In genomic region chr1:62795307-62796037, GRCm38 (mm10) we compare ENCODE assay signal across 8 mouse cellular contexts.
DNase-seq lines count a peak whose midpoint lies in the region; ATAC-seq and TF ChIP-seq lines count a peak whose summit lies in the region.

No protein-coding gene starts in this region.

- DNase-seq in heart, adult 8-10 months (ENCODE audit: low spot score) = no peak
- peak; percentile 70 to 85 for DNase-seq in adrenal gland, postnatal 36 days
- peak; percentile 45 to 58 for DNase-seq in gastrocnemius, postnatal 4 days (ENCODE audit: low spot score in 2 of 2)
- peak; percentile 74 for DNase-seq in kidney, adult 9 months
- DNase-seq in neural tube, embryonic 11.5 days (ENCODE audit: low spot score) = peak; percentile 70
- peak; percentile 55 for DNase-seq in thymus, adult 2 months

- TF ChIP-seq CTCF in thymus, adult 2 months (IDR thresholded peaks at IDR 0.05; ENCODE audit: borderline replicate concordance, control insufficient read depth, extremely low read depth, insufficient read depth, low read length, poor library complexity) = 0 out of 2 replicates have a peak, but pooled peaks have one; percentile 9

- peak overlapping the region; percentile 57 for H3K4me2 ChIP-seq in heart, embryonic 11.5 days
- peak overlapping the region; percentile 60 for H3K4me2 ChIP-seq in liver, embryonic 16.5 days (ENCODE audit: low read depth, low read length)
- peak overlapping the region; percentile 6 for H3K4me2 ChIP-seq in neural tube, embryonic 11.5 days (ENCODE audit: low read depth)

- peak; percentile 80 for ATAC-seq in heart, embryonic 11.5 days (replicated peaks; ENCODE audit: insufficient number of reproducible peaks, low FRiP score, low TSS enrichment)
- peak; percentile 52; the same call in 1 of the 2 replicates for ATAC-seq in liver, embryonic 16.5 days (ENCODE audit: low read depth)
- ATAC-seq in neural tube, embryonic 11.5 days (ENCODE audit: insufficient read depth, low FRiP score, low TSS enrichment) = peak; percentile 76

- H3K9me3 ChIP-seq in heart, embryonic 11.5 days (replicated peaks; ENCODE audit: control insufficient read depth, low read length) = no peaks in the 10 kb centered on the region
- no peaks in the 10 kb centered on the region for H3K9me3 ChIP-seq in liver, embryonic 16.5 days (replicated peaks; ENCODE audit: control insufficient read depth, low read length)
- no peaks in the 10 kb centered on the region for H3K9me3 ChIP-seq in neural tube, embryonic 11.5 days (ENCODE audit: control insufficient read depth, low read length)

- WGBS in heart, embryonic 11.5 days (ENCODE audit: insufficient replicate concordance) = 21% methylated on average over 28 of the region's 28 CpGs
- WGBS in liver, embryonic 16.5 days (ENCODE audit: insufficient replicate concordance) = 41% methylated on average over 28 of the region's 28 CpGs
- 30% methylated on average over 28 of the region's 28 CpGs for WGBS in neural tube, embryonic 11.5 days
- whole genome bisulfite sequencing in thymus, adult 2 months = 46% methylated on average over 28 of the region's 28 CpGs

- TF ChIP-seq POLR2A in thymus, adult 2 months (IDR thresholded peaks at IDR 0.05; ENCODE audit: control insufficient read depth, extremely low read depth, insufficient read depth, low read length, poor library complexity) = no peak

- H3K4me1 ChIP-seq in heart, embryonic 11.5 days (ENCODE audit: control insufficient read depth, insufficient read depth, low read length) = peaks cover 9% of the 10 kb centered on the region; the same call in 1 of the 2 replicates
- no peaks in the 10 kb centered on the region; the same call in 1 of the 2 replicates for H3K4me1 ChIP-seq in liver, embryonic 16.5 days (ENCODE audit: control insufficient read depth, low read depth, low read length)
- H3K4me1 ChIP-seq in neural tube, embryonic 11.5 days (ENCODE audit: control insufficient read depth, insufficient read depth, low read length) = peaks cover 3% of the 10 kb centered on the region; the same call in 1 of the 2 replicates
- peaks cover 4% of the 10 kb centered on the region; the same call in 1 of the 2 replicates for H3K4me1 ChIP-seq in thymus, adult 2 months (replicated peaks; ENCODE audit: control insufficient read depth, insufficient read depth, low read length)

- peak overlapping the region; percentile 41 for H3K4me3 ChIP-seq in heart, embryonic 11.5 days (ENCODE audit: low read depth, low read length)
- peak overlapping the region; percentile 37 for H3K4me3 ChIP-seq in liver, embryonic 16.5 days (ENCODE audit: low read depth, low read length)
- no peak overlapping the region for H3K4me3 ChIP-seq in neural tube, embryonic 11.5 days (ENCODE audit: low read depth, low read length)
- peak overlapping the region; percentile 43 for H3K4me3 ChIP-seq in thymus, adult 2 months (ENCODE audit: control insufficient read depth, insufficient read depth, low read length)

- peak overlapping the region; percentile 70 for H3K9ac ChIP-seq in heart, embryonic 11.5 days (ENCODE audit: low read depth, low read length)
- no peak overlapping the region; the same call in 1 of the 2 replicates for H3K9ac ChIP-seq in liver, embryonic 16.5 days (ENCODE audit: low read depth, low read length)
- no peak overlapping the region for H3K9ac ChIP-seq in neural tube, embryonic 11.5 days (ENCODE audit: low read length)

- no peaks in the 10 kb centered on the region for H3K27me3 ChIP-seq in heart, embryonic 11.5 days (ENCODE audit: control insufficient read depth, insufficient read depth, low read length)
- no peaks in the 10 kb centered on the region; the same call in 1 of the 2 replicates for H3K27me3 ChIP-seq in liver, embryonic 16.5 days (ENCODE audit: control insufficient read depth, insufficient read depth, low read depth, low read length)
- H3K27me3 ChIP-seq in neural tube, embryonic 11.5 days (ENCODE audit: control insufficient read depth, insufficient read depth, low read length) = no peaks in the 10 kb centered on the region
- H3K27me3 ChIP-seq in thymus, adult 2 months (ENCODE audit: control insufficient read depth, insufficient read depth, low read length) = no peaks in the 10 kb centered on the region

- no peak overlapping the region for H3K27ac ChIP-seq in heart, embryonic 11.5 days (ENCODE audit: low read depth, low read length)
- H3K27ac ChIP-seq in liver, embryonic 16.5 days (ENCODE audit: low read length) = no peak overlapping the region
- H3K27ac ChIP-seq in neural tube, embryonic 11.5 days (ENCODE audit: low read depth, low read length) = no peak overlapping the region
- H3K27ac ChIP-seq in thymus, adult 2 months (ENCODE audit: control insufficient read depth, insufficient read depth, low read length) = no peak overlapping the region

- no peaks in the 10 kb centered on the region for H3K36me3 ChIP-seq in heart, embryonic 11.5 days (ENCODE audit: control insufficient read depth, insufficient read depth, low read length)
- no peaks in the 10 kb centered on the region for H3K36me3 ChIP-seq in liver, embryonic 16.5 days (ENCODE audit: control insufficient read depth, insufficient read depth)
- H3K36me3 ChIP-seq in neural tube, embryonic 11.5 days (ENCODE audit: control insufficient read depth, insufficient read depth, low read length) = no peaks in the 10 kb centered on the region
- H3K36me3 ChIP-seq in thymus, adult 2 months (ENCODE audit: control insufficient read depth, insufficient read depth, low read length) = no peaks in the 10 kb centered on the region

Comparison
In these comparisons a context has a peak if more than half of its experiments do, and no peak if none do; other contexts are left out.
1. H3K4me2 ChIP-seq: peak in every context shown above with its lines; median percentile 60 in liver, embryonic 16.5 days; 57 in heart, embryonic 11.5 days; 6 in neural tube, embryonic 11.5 days.